Mouse (Mus musculus): ENCODE results near the gene Cmtm7. TPM values are rescaled to one million over a fixed set of nuclear protein-coding genes. Genes with fewer than 3 reads are reported as not detected.

Gene Cmtm7
- polyA plus RNA-seq, 1 experiment from 2014 or later: 19.1 TPM

- H3K27me3 ChIP-seq: peaks cover 11% of the 10 kb centered on the region; the same call in 1 of the 2 replicates
- no peak for ATAC-seq (ENCODE audit: low FRiP score)
- H3K4me3 ChIP-seq: no peak overlapping the region
- peaks cover 29% of the 10 kb centered on the region for H3K4me1 ChIP-seq (replicated peaks)
- no peak overlapping the region for H3K9ac ChIP-seq
- no peaks in the 10 kb centered on the region for H3K9me3 ChIP-seq
- WGBS: 93% methylated on average over 3 of the region's 3 CpGs
- H3K27ac ChIP-seq: no peak overlapping the region
- H3K36me3 ChIP-seq: no peaks in the 10 kb centered on the region
- H3K4me2 ChIP-seq: no peak overlapping the region
These were observed 5.3 kb downstream of the Cmtm7 start for GRCm38 (mm10) chr9:114776361-114776760.

GRCm38 (mm10) chr9:114775272-114775671, 6.4 kb downstream of the Cmtm7 start:
- Histone ChIP-seq H3K36me3 (no peaks in the 10 kb centered on the region), H3K4me3 (no peak overlapping the region), H3K27ac (no peak overlapping the region), H3K9ac (0 out of 2 replicates have a peak overlapping the region, but pooled peaks have one; percentile 31), H3K4me2 (no peak overlapping the region), H3K27me3 (peaks cover 5% of the 10 kb centered on the region; the same call in 1 of the 2 replicates), H3K9me3 (no peaks in the 10 kb centered on the region), H3K4me1 (replicated peaks) (peaks cover 18% of the 10 kb centered on the region)
- ATAC-seq (ENCODE audit: low FRiP score): no peak
- WGBS: 64% methylated on average over 4 of the region's 4 CpGs

- Histone ChIP-seq H3K36me3 (no peaks in the 10 kb centered on the region), H3K9me3 (no peaks in the 10 kb centered on the region), H3K9ac (0 out of 2 replicates have a peak overlapping the region, but pooled peaks have one; percentile 31), H3K27me3 (peaks cover 3% of the 10 kb centered on the region; the same call in 1 of the 2 replicates), H3K4me1 (replicated peaks) (peaks cover 14% of the 10 kb centered on the region), H3K27ac (no peak overlapping the region), H3K4me3 (no peak overlapping the region), H3K4me2 (no peak overlapping the region)
- ATAC-seq (ENCODE audit: low FRiP score): no peak
- 85% methylated on average over 6 of the region's 6 CpGs for WGBS
These were observed 7.0 kb downstream of the Cmtm7 start for GRCm38 (mm10) chr9:114774629-114775028.

GRCm38 (mm10) chr9:114771565-114771964, 10.1 kb downstream of the Cmtm7 start:
- Histone ChIP-seq H3K4me1 (replicated peaks) (peaks cover 29% of the 10 kb centered on the region), H3K4me3 (no peak overlapping the region), H3K9me3 (no peaks in the 10 kb centered on the region), H3K4me2 (no peak overlapping the region), H3K9ac (no peak overlapping the region), H3K36me3 (no peaks in the 10 kb centered on the region), H3K27me3 (peaks cover 3% of the 10 kb centered on the region; the same call in 1 of the 2 replicates), H3K27ac (no peak overlapping the region)
- ATAC-seq (ENCODE audit: low FRiP score): no peak
- 84% methylated on average over 7 of the region's 7 CpGs for WGBS

- ATAC-seq (ENCODE audit: low FRiP score): no peak
- no peak overlapping the region for H3K9ac ChIP-seq
- H3K27me3 ChIP-seq: peaks cover 3% of the 10 kb centered on the region; the same call in 1 of the 2 replicates
- H3K9me3 ChIP-seq: peaks cover 4% of the 10 kb centered on the region; the same call in 1 of the 2 replicates
- 83% methylated on average over 4 of the region's 4 CpGs for WGBS
- no peak overlapping the region for H3K4me3 ChIP-seq
- H3K36me3 ChIP-seq: no peaks in the 10 kb centered on the region
- H3K27ac ChIP-seq: no peak overlapping the region
- H3K4me1 ChIP-seq (replicated peaks): peaks cover 26% of the 10 kb centered on the region
- no peak overlapping the region for H3K4me2 ChIP-seq
These were observed 11.4 kb downstream of the Cmtm7 start for GRCm38 (mm10) chr9:114770224-114770623.

GRCm38 (mm10) chr9:114768066-114768465, 13.6 kb downstream of the Cmtm7 start:
- H3K27ac ChIP-seq: peak overlapping the region; percentile 61; the same call in 1 of the 2 replicates
- no peak overlapping the region for H3K9ac ChIP-seq
- H3K9me3 ChIP-seq: peaks cover 4% of the 10 kb centered on the region; the same call in 1 of the 2 replicates
- peaks cover 15% of the 10 kb centered on the region for H3K4me1 ChIP-seq (replicated peaks)
- ATAC-seq (ENCODE audit: low FRiP score): no peak
- H3K4me3 ChIP-seq: no peak overlapping the region
- no peaks in the 10 kb centered on the region for H3K36me3 ChIP-seq
- peaks cover 3% of the 10 kb centered on the region; the same call in 1 of the 2 replicates for H3K27me3 ChIP-seq
- WGBS: 47% methylated on average over 10 of the region's 10 CpGs
- no peak overlapping the region for H3K4me2 ChIP-seq

- no peak overlapping the region for H3K4me3 ChIP-seq
- H3K36me3 ChIP-seq: no peaks in the 10 kb centered on the region
- ATAC-seq (ENCODE audit: low FRiP score): no peak
- WGBS: 78% methylated on average over 2 of the region's 2 CpGs
- no peak overlapping the region for H3K9ac ChIP-seq
- H3K27ac ChIP-seq: peak overlapping the region; percentile 61
- no peak overlapping the region for H3K4me2 ChIP-seq
- H3K27me3 ChIP-seq: peaks cover 6% of the 10 kb centered on the region; the same call in 1 of the 2 replicates
- peaks cover 15% of the 10 kb centered on the region for H3K4me1 ChIP-seq (replicated peaks)
- H3K9me3 ChIP-seq: peaks cover 4% of the 10 kb centered on the region; the same call in 1 of the 2 replicates
These were observed 14.1 kb downstream of the Cmtm7 start for GRCm38 (mm10) chr9:114767507-114767906.

- Histone ChIP-seq H3K36me3 (no peaks in the 10 kb centered on the region), H3K4me3 (no peak overlapping the region), H3K4me2 (0 out of 2 replicates have a peak overlapping the region, but pooled peaks have one; percentile 10), H3K27ac (peak overlapping the region; percentile 61), H3K9ac (no peak overlapping the region), H3K9me3 (peaks cover 4% of the 10 kb centered on the region; the same call in 1 of the 2 replicates), H3K4me1 (replicated peaks) (peaks cover 15% of the 10 kb centered on the region), H3K27me3 (peaks cover 6% of the 10 kb centered on the region; the same call in 1 of the 2 replicates)
- WGBS: 46% methylated on average over 13 of the region's 13 CpGs
- peak; percentile 73 for ATAC-seq (ENCODE audit: low FRiP score)
These were observed 14.6 kb downstream of the Cmtm7 start for GRCm38 (mm10) chr9:114767030-114767429.

GRCm38 (mm10) chr9:114763341-114763740, 18.3 kb downstream of the Cmtm7 start:
- Histone ChIP-seq H3K9me3 (peaks cover 4% of the 10 kb centered on the region; the same call in 1 of the 2 replicates), H3K4me1 (replicated peaks) (peaks cover 19% of the 10 kb centered on the region), H3K27me3 (0 out of 2 replicates have a peak, but pooled peaks cover 3% of the 10 kb centered on the region), H3K27ac (no peak overlapping the region), H3K36me3 (no peaks in the 10 kb centered on the region), H3K4me2 (no peak overlapping the region), H3K9ac (no peak overlapping the region), H3K4me3 (no peak overlapping the region)
- ATAC-seq (ENCODE audit: low FRiP score): no peak
- WGBS: 64% methylated on average over 13 of the region's 13 CpGs

GRCm38 (mm10) chr9:114761848-114762247, 19.8 kb downstream of the Cmtm7 start:
- H3K27me3 ChIP-seq: 0 out of 2 replicates have a peak, but pooled peaks cover 3% of the 10 kb centered on the region
- H3K9ac ChIP-seq: no peak overlapping the region
- no peak overlapping the region for H3K4me3 ChIP-seq
- no peak overlapping the region for H3K4me2 ChIP-seq
- peaks cover 4% of the 10 kb centered on the region; the same call in 1 of the 2 replicates for H3K9me3 ChIP-seq
- no peak for ATAC-seq (ENCODE audit: low FRiP score)
- H3K36me3 ChIP-seq: no peaks in the 10 kb centered on the region
- WGBS: 77% methylated on average over 11 of the region's 11 CpGs
- H3K4me1 ChIP-seq (replicated peaks): peaks cover 6% of the 10 kb centered on the region
- H3K27ac ChIP-seq: no peak overlapping the region

GRCm38 (mm10) chr9:114760353-114760752, 21.3 kb downstream of the Cmtm7 start:
- Histone ChIP-seq H3K36me3 (no peaks in the 10 kb centered on the region), H3K9me3 (no peaks in the 10 kb centered on the region), H3K4me3 (no peak overlapping the region), H3K4me1 (replicated peaks) (peaks cover 3% of the 10 kb centered on the region), H3K27ac (peak overlapping the region; percentile 41), H3K27me3 (0 out of 2 replicates have a peak, but pooled peaks cover 3% of the 10 kb centered on the region), H3K4me2 (no peak overlapping the region), H3K9ac (no peak overlapping the region)
- 85% methylated on average over 5 of the region's 5 CpGs for WGBS
- no peak for ATAC-seq (ENCODE audit: low FRiP score)

GRCm38 (mm10) chr9:114759886-114760285, 21.8 kb downstream of the Cmtm7 start:
- Histone ChIP-seq H3K27ac (peak overlapping the region; percentile 41), H3K4me2 (no peak overlapping the region), H3K36me3 (no peaks in the 10 kb centered on the region), H3K9me3 (no peaks in the 10 kb centered on the region), H3K27me3 (0 out of 2 replicates have a peak, but pooled peaks cover 3% of the 10 kb centered on the region), H3K4me3 (no peak overlapping the region), H3K4me1 (replicated peaks) (peaks cover 3% of the 10 kb centered on the region), H3K9ac (no peak overlapping the region)
- WGBS: 45% methylated on average over 4 of the region's 4 CpGs
- 0 out of 2 replicates have a peak, but pooled peaks have one; percentile 41 for ATAC-seq (ENCODE audit: low FRiP score)

GRCm38 (mm10) chr9:114758801-114759200, 22.9 kb downstream of the Cmtm7 start:
- Histone ChIP-seq H3K4me3 (no peak overlapping the region), H3K9ac (no peak overlapping the region), H3K9me3 (no peaks in the 10 kb centered on the region), H3K4me2 (no peak overlapping the region), H3K4me1 (replicated peaks) (peaks cover 3% of the 10 kb centered on the region), H3K27ac (no peak overlapping the region), H3K36me3 (no peaks in the 10 kb centered on the region), H3K27me3 (0 out of 2 replicates have a peak, but pooled peaks cover 3% of the 10 kb centered on the region)
- WGBS: 90% methylated on average over 5 of the region's 5 CpGs
- ATAC-seq (ENCODE audit: low FRiP score): no peak
